Mouse (Mus musculus) kidney, adult 11 months (tissue): ENCODE results near the gene Six4.
"Not testable (repeated sequence)": the region's sequence is repeated elsewhere in the genome, so short reads cannot be mapped to it uniquely, and the experiment has no call there.

Experiments
- DNase-seq: peaks from one replicate; pipeline ENCODE4 v3.0.0; 2022

The Six4 gene

DNA sequence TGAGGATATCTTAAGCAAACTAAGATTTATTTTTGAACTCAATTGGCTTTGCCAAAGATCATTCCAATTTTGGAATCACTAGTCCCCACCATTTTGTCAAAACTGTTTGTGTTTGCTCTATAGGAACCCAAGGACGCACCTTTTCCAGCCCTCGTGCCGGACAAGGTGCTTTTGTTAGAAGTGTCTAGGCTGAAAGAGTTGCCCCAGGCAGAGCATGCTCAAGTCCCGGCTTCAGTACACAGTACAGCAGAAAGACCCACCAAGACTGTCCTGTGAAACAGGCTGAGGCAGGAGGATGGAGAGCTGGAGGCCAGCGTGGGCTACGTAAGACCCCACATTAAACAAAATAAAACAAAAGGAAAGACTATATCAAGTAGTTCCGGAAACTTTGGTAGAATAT, 26.2 kb downstream of the Six4 start:
- DNase-seq = no peak

GRCm38 (mm10) chr12:73085739-73086630, 27.3 kb downstream of the Six4 start:
- DNase-seq = no peak

DNA sequence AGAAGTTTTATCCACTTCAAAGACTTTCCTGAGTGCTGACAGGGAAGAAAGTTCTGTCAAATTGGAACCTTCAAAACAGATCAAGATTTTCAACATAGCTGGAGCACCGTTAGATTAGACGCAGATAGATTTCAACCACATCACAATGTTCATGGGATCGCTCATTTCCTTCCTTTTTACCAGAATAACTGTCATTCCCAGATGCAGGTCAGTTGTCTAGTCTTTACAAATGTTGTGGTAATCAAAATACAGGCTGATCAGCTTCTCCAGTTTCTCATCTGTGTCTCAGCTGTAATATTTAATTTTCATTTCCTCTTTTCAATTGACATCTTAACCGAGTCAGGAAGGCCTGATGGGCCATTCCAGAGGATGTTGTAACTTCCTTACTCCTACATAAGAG, 29.5 kb downstream of the Six4 start:
- DNase-seq = no peak

DNA sequence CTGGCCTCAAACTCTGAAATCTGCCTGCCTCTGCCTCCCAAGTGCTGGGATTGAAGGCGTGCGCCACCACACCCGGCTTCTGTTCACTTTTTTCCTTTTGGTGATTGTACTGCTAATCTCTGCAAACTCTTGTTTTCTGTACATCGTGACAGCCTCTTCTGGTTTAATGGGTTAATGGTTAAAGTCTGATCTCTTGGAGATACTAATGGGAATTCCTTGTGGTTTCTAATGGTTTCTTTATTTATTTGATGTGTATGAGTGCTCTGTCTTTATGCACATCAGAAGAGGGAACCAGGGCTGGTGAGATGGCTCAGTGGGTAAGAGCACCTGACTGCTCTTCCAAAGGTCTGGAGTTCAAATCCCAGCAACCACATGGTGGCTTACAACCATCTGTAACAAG, 31.4 kb downstream of the Six4 start:
- not testable (repeated sequence) for DNase-seq

GRCm38 (mm10) chr12:73060805-73061410, 52.3 kb downstream of the Six4 start:
- no peak for DNase-seq

- DNase-seq = no peak
Measured at GRCm38 (mm10) chr12:73057492-73057891, 55.8 kb downstream of the Six4 start.

- no peak for DNase-seq
Measured at GRCm38 (mm10) chr12:73055451-73055850, 57.8 kb downstream of the Six4 start.

DNA sequence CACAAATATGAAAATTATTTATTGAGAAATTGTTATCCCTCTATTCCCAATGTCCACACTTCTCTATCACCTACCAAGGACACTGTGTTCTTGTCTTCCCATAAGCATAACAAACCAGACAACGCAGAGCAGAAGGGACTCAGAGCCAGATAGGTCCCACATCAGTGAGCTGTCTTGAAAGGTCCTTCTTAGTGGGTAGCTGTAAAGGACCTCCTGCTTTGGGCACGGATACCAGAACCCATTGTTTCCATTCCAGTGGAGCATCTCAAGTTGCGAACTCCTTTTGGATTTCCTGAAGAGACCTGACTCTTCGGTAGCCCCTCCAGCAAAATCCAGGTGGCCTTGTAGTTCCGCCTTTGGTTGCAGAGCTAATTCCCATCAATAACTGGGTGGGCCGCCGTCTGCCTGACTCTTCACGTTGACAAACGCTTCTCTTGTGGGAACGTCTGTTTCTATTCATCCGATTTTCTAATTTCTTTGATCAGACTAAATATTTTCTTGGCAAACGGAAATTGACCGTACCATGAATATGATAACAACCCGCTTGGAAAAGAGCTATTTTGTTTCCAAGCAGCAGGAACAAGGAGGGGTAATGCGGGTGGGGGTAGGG, 58.6 kb downstream of the Six4 start:
- DNase-seq = no peak

- DNase-seq = peak; percentile 76
Measured at GRCm38 (mm10) chr12:73053668-73054241, 59.5 kb downstream of the Six4 start, which contains the start of gene Six1. Six1 (minus strand) TSS chr12:73053887.

- DNase-seq = no peak
Measured at GRCm38 (mm10) chr12:73052651-73053591, 60.3 kb downstream of the Six4 start.

DNA sequence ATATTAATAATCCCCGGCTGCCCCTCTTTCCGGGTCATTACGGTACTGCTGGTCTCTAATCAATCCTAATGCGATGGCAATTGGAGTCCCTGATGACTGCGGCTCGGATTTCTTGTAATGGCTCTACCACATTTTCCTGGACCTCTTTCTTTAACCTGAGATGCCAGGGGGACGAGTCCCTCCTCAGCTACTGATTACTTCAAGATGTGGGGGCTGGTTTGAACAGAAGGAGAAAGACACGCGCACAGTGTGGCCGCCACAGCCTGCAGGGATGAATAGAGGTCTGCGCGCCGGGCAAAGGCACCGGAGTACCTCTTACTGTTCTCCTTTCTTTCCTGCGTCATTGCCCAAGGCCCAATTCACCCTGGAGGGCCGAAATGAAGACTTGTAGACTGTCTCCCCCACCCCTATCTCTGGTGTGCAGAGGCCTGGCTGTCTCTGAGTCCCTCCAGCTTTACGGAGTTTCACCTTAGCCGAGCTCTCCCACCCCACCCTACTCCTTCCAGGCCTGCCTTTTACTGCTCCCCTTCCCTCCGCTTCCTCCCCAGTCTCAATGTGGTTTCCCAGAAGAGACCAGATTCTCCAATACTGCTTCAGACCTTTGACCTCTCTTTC, 61.1 kb downstream of the Six4 start:
- DNase-seq = no peak

DNA sequence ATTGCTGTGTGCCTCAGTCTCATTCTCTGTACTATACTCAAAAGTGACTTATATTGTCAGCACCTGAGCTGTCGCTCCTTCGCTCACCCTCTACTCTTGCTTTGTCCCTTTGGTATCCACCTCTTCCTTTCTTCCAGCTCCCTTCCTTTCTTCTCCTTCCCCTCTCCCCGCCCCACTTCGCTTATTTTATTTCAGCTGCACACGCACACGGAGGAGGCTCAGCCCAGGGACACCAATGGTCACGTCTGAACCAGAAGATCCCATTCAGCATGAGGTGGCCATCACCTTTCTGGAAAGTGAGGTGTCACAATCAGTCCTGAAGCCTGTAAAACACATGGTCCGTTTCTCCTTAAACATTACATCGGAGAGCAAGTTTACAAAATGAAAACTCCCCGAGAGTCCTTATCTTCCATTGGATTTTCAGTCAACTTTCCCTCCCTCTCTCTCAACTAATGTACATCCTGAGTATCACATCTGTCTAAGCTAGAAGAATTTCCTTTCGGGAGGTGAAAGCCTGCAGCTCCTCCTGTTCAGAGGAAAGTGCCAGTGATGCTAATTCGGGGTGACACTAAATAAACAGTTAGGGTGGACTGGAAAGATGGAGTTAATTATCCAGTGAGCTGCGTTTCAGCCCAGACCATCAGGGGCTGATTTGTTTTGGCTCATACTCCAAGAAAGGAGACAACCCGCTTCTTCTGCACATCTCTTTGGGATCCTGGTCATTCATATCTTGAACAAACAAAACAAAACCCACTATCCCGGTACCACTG, 62.3 kb downstream of the Six4 start:
- DNase-seq = no peak

DNA sequence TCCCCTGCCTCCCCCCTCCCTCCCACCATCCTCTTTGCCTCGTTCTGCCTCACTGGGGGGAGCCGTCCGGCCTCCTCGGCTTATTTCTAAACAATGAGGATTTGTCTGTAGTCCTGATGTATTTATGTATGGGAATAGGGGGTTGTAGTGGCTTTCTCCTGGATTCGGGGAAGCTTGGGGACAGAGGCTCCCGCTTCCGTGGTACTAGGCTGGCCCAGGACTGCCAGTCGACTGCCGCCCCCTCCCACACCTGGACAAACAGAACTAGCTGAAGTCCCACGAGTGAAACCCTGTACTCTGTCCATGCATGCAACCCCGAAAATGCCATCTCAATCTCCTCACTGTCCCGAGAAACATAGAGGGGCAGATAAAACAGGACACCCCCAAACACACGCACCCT, 63.0 kb downstream of the Six4 start:
- no peak for DNase-seq
